Mouse (Mus musculus): ENCODE measurements around the gene Abca4.

DNA sequence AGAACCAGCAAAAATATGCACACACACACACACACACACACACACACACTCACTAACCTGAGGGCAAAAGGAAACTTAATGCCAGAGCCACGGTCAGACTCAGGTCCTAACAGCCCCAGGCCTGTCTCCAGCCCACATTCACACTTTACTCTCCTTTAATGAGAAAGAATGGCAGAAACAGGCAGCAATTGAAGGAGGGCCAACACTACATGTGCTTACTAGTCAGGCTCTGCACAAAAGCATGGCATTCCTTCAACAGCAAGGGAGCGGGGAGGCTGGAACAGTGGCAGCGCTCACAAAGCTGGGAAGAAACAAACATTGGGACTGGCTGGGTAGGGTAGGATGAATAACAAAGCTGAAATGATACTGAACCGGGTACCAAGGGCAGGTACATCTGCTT, 155.4 kb downstream of the Abca4 start:
- TF ChIP-seq POLR2A (IDR thresholded peaks at IDR 0.05; ENCODE audit: low read depth, low read length) (no peak), CTCF (conservative IDR thresholded peaks at IDR 0.05; ENCODE audit: insufficient read depth, insufficient read length, low read depth, low read length) (no peak)
